Mouse (Mus musculus) fat pad, adult 2 months (tissue): ENCODE results near the gene Vax1.

ENCODE experiments used
- DNase-seq: peaks from one replicate; pipeline ENCODE4 v3.0.0-alpha.2; 2011; ENCODE audit warnings: low read depth, low spot score; ENCODE audit errors: extremely low read depth

Vax1 gene

GRCm38 (mm10) chr19:59169936-59170765, at the start of gene Vax1:
Gene Vax1, minus strand, starts transcription at chr19:59170056.
- no peak for DNase-seq

GRCm38 (mm10) chr19:59218991-59219390, 49.1 kb upstream of the Vax1 start, which contains the start of gene Kcnk18:
Gene Kcnk18, plus strand, starts transcription at chr19:59219214.
- DNase-seq = no peak

- DNase-seq = no peak
These were observed 47.0 kb upstream of the Vax1 start for GRCm38 (mm10) chr19:59216891-59217290.

- DNase-seq = no peak
These were observed 39.1 kb upstream of the Vax1 start for GRCm38 (mm10) chr19:59208986-59209385.

- DNase-seq = no peak
These were observed 38.6 kb upstream of the Vax1 start for GRCm38 (mm10) chr19:59208475-59208874.

GRCm38 (mm10) chr19:59198161-59198560, 28.3 kb upstream of the Vax1 start:
- no peak for DNase-seq

- DNase-seq = no peak
These were observed 26.3 kb upstream of the Vax1 start for GRCm38 (mm10) chr19:59196111-59196666.

GRCm38 (mm10) chr19:59195181-59195770, 25.4 kb upstream of the Vax1 start:
- no peak for DNase-seq

GRCm38 (mm10) chr19:59193986-59194820, 24.3 kb upstream of the Vax1 start:
- no peak for DNase-seq

GRCm38 (mm10) chr19:59193456-59193855, 23.6 kb upstream of the Vax1 start:
- no peak for DNase-seq

GRCm38 (mm10) chr19:59192491-59192890, 22.6 kb upstream of the Vax1 start:
- no peak for DNase-seq

GRCm38 (mm10) chr19:59191123-59191505, 21.3 kb upstream of the Vax1 start:
- DNase-seq = no peak

GRCm38 (mm10) chr19:59190431-59191122, 20.7 kb upstream of the Vax1 start:
- DNase-seq = no peak

- DNase-seq = no peak
These were observed 19.1 kb upstream of the Vax1 start for GRCm38 (mm10) chr19:59188981-59189380.

- DNase-seq = no peak
These were observed 14.1 kb upstream of the Vax1 start for GRCm38 (mm10) chr19:59184000-59184399.

- DNase-seq = no peak
These were observed 3.6 kb upstream of the Vax1 start for GRCm38 (mm10) chr19:59173341-59174015.

- DNase-seq = no peak
These were observed 2.9 kb upstream of the Vax1 start for GRCm38 (mm10) chr19:59172781-59173180.

GRCm38 (mm10) chr19:59171871-59172245, 2.0 kb upstream of the Vax1 start:
- DNase-seq = no peak

GRCm38 (mm10) chr19:59171151-59171870, 1.5 kb upstream of the Vax1 start:
- DNase-seq = no peak

- DNase-seq = no peak
These were observed 875 bp upstream of the Vax1 start for GRCm38 (mm10) chr19:59170766-59171095.
